Mouse (Mus musculus): ENCODE results near the gene Gm10188.

Gm10188 gene

DNA sequence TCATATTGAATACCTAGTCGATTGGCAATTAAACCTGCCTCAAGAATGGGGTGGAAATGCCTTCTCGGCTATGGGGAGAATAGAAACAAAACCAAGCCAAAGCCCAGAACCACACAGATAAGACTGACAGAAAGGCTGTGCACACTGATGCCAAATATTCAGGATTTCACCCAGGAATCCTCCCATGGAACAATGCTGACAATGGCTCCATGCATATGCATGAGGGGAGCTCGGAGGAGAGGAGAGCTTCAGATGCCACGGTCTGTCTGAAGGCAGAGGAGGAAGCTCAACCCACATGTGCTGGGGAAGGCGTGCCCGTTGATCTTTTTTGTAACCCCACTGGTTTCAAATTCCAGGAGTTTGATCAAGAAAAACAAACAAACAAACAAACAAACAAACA lies 7.4 kb downstream of the Gm10188 start:
- DNase-seq: no peak

DNA sequence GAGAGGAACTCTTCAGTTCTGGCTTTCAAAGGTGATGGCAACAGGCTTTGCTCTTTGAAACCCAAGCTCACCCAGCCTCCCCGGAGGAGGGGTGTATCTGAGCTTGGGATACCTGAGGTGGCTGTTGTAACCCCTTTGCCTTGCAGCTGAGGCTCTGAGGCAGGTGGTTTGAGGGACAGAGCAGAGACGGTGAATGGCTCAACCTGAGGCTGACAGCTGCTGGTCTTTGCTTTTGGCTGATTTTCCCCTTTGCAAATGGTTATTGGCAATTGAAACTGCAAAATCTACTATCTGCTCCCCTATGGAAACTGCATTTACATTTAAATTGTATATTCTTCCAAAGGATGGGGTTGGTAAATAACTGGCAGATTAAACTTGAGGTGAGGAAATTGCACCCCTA lies 7.9 kb downstream of the Gm10188 start:
- DNase-seq: no peak

DNA sequence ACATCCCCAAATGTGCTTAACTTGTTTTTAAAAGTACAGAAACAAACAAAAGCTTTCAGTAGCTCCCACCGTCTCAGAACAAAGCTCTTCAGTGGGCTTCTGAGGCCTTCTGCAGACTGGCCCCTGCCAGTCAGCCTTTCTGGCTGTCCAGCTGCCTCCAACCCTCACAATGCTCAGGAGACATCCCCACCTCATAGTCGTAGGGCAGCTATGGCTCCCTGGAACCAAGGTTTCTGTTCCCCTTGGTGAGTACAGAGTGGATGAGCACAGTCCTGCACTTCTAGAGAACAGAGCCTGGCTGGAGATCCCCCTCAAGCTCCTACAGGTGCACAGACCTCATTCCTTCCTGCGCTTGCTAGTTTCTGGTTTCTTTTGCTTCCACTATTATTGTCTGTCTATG lies 13.3 kb downstream of the Gm10188 start:
- DNase-seq: no peak

DNA sequence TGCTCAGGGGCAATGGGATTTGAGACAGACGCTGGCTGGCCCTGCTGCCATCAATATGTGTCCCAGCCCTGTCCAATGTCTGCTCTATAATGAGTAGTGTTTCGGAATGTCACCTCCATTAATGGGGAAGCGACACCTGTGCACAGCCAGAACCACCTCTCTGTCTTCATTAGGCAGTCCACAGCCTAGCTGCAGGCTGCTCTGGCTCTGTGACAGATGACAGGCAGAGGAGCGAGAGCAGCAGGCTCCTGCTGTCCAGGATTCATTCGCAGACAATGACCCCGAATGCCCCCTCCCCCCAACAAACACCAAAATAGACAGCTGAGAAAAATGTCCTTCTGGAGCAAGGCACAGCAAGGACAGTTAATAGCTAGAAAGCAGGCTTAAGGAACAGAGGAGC lies 16.5 kb downstream of the Gm10188 start:
- DNase-seq: no peak

DNA sequence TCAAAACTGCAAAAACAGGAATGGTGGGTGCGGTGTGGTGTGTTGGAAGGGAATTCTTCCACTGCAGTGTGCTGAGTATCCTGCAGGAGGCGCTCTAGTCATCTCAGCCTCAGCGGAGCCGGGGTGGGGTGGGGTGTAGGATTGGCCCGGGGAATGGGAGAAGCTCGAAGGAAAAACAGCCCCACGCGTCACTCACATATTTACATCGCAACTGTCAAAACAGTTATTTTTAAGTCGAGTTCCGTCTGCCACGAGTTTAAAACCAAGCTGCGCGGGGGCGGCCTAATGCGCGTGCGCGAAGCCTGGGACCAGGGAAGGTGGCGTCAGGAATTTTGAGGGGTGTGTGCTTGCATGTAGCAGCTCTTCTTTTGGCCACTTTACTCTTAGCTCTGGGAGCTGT lies 17.3 kb downstream of the Gm10188 start:
- peak; percentile 43 for DNase-seq

DNA sequence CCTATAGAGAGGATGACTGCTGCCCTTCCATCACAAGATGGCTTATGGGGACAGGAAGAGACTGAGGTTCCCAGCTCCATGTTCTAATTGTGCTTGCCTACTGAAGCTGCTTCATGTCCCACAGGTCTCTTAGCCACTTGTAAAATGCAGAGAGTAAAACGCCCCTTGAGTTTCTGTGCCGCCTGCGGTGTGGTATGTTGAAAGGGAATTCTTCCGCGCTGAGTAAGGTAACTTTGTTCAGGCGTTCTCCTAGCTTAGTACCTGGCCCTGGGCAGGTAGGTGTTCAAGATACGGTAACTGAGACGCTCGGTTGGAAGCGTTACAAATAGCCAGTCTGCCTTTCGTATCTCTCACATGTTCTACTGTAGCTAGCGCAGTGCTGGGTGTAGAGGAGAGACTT lies 17.9 kb downstream of the Gm10188 start:
- DNase-seq: no peak

DNA sequence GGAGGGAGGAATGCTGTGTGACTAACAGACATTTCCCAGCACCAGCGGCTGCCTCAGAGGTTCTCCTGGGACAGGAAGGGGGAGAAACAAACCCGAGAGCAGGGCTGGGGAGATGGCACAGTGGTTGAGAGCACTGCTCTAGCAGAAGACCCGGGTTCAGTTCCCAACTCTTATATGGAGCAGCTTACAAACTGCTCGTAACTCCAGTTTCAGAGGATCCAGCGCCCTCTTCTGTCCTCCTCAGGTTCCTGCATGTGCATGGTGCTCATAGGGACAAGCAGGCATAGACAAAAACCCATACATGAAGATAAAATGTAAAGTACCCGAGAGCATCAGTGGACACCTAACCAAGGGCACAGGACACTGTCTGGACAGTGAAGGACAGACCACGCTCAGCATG lies 18.6 kb downstream of the Gm10188 start:
- no peak for DNase-seq

DNA sequence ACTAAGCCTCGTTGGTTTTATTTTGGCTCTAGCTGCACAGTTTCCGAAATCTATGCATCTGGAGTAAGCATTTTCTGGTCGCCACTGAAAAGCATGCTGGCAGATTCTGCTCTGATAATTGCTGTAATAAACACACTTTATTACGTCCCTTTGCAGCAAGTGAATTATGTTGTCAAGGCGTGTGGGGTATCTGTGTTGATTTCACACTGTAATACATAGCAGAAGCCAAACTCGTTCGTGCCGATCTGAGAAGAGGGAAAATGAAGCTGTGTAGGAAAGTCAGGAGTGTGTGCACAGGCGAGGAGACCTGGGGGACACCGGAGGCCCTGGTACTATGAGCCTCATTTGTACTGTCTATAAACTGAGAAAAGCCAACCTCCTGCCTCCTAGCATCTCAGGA lies 20.2 kb downstream of the Gm10188 start:
- no peak for DNase-seq

DNA sequence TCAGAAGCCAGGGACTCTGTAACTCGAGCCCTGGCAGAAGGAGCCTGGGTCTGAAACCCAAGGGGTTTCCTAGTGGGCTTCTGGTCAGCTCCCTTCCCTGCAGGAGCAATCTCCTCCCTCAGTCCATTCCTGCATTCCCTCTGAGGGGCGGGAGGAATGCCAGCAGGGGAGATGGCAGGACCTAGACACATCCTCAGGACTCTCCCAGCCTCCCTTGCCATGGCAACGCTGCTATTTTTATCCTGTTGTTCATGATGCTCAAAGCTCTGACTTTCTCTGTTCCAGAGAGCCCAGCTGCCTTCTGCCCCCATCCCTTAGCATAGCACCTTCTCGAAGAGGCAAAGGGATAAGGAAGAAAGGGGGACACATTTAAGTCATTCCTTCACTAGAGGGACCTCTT lies 21.4 kb downstream of the Gm10188 start:
- DNase-seq: peak; percentile 57

DNA sequence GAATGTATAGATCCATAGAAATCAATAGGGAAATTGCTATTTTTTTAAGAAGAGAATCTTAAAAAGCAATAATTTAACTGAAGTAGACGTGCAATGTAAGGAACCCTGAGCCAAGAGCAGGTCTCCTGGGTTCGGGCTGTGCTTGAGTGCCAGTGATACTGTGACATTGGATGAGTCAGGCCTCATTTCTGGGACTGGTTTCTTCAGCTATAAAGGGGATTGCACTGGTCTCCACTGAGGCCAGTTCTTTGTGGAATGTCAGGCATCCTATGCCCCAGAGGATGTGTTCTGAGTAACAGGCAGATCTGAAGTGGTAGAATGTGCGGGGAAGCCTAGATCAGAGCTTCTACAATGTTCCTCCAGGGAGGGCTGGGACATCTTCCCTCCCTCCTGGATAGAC lies 22.7 kb downstream of the Gm10188 start:
- no peak for DNase-seq

DNA sequence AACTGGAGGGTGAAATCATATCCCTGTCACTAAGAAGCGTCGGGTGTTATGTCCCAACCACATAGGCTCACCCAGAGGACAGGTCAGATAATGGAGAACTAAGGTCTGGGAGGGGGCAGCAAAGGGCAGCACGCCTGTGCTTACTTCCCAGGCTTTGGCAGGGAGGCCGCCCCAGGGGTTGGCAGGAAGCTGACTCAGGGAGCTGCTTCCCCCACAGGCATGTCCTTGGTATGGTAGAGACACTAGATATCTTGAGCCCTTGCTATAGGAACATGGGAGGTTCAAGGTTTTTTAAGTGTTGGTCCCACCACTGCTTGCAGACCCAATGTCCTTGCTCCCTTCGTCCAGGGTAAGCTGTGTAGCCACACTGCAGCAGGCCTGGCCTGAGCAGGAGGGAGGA lies 23.6 kb downstream of the Gm10188 start:
- no peak for DNase-seq

DNA sequence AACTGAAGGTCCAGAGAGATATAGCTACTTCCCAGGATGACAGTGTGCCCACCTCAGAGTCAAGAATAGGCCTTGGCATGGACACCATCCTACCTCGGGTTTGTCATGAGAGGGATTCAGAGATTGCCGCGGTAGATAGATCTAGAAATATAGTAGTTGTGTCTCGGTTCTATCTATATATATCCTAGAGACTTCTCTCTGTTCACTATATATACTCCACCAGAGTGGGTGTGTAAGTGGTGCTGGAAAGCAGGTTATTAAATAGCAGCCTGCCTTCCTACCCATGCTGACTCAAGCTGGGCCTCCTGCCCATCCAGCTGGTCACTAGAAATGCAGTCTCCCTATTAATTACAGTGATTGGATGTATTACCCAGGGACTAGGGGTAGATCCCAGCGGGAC lies 26.8 kb downstream of the Gm10188 start:
- DNase-seq: no peak

DNA sequence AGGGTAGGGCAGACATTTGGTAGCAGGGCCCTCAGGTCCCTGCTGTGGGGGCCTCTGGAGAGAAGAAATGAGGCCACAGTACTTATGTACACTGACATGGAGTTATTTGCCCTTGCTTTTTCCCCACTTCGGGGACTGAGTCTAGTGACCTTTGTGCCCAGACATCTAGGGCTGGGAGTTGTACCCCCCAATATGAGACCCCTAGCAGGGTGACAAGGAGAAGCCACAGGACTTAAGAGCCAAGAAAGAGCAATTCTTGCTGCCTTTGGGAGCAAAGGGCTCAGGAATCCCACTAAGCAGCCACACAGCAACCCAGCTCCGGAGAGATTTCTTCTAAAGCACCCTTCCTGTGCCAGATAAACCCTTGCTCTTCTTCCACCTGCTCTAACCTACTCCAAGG lies 27.6 kb downstream of the Gm10188 start:
- no peak for DNase-seq

DNA sequence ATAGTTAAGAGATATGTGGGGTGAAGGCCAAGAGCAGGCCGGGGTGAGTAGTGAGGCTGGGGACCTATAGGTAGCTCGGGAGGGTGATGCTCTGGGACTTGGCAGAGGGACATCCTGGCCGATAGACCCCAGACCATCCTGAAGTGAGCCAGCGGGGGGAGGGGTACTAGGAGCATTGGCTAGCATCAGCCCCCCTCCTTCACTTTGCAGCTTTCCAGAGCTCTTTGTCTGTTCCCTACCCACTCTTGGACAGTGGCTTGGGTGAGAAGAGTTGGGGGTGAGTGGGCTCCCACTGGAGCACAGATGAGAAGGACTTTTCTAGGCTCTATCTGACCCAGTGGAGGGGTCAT lies 28.1 kb downstream of the Gm10188 start:
- DNase-seq: no peak

DNA sequence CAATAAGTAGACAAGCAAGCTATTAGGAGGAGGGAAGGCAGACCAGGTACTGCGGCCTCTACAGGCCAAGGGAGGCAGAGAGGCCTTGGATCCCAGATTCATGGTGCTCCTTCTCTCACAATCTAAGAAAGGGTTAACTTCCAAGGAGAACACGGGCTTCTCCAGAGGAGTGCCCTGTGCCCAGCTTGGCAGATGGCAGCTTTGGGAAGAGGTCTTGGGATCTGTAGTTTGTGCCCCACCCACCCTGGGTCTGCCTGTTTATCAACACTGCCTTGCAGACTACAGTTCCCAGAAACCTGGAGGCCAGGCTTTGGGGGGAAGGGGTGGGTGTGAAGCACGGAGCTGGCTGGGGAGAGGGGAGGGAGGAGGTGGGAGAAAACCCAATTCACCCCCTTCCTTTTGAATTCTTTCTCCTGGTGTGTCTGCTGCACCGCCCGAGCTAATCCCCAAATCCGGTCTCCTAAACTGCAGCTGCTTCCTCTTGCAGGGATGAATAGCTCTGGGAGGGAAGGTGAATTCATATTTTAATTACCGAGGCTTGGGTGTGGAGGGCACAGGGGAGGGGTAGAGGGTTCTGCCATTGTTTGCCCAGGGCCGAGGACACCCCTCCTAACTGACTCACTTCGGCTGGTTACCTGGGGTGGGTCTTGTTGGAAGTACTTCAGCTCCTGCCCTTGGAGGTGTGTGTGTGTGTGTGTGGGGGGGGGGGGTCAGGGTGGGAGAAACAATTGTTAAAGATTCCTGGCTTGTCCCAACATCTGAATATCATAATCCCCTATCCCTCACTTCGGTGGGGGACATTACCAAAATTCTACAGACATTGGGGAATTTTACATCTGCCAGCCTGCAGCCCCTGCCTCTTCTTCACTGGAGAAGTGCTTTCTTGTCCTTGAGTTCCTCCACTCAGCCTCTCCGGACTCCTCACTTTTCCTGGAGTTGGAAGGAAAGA lies 28.7 kb downstream of the Gm10188 start:
- DNase-seq: peak; percentile 65

DNA sequence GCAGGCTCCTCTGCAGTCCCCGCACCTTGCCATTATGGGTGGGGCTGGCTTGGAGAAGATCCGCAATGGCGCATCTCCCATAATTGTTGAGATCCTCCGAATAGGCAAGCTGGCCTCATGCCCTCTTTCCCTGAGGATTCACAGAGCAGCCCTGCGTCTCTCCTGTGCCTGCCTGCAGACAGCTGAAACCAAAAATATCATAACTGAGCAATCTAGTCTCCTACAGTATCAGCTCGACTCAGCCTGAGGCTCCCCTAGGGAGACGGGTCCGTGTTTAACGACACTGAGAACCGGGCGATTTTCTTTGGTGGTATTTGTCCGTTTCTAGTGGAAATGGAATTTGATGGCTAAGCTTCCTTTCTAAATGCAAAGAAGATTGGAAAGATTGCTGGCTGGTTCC lies 29.6 kb downstream of the Gm10188 start:
- DNase-seq: peak; percentile 39

DNA sequence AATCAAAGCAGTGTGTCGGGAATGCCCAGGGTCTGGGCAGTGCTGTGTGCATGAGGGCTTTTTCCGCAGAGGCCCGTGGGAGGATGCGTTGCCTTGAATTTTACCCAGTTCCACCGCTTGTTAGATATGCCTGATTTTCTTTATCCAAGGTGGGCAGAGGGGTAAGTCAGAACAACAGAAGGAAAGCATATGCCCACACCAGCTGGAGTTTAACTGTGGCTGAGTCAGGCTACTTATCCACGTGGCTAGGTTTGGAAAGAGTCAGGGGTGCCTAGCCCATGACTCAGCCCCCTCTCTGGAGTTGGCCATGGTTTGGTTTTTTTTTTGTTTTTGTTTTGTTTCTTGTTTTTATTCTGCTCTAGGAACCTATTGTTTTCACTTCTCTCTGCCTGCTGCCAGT lies 30.3 kb downstream of the Gm10188 start:
- DNase-seq: no peak

DNA sequence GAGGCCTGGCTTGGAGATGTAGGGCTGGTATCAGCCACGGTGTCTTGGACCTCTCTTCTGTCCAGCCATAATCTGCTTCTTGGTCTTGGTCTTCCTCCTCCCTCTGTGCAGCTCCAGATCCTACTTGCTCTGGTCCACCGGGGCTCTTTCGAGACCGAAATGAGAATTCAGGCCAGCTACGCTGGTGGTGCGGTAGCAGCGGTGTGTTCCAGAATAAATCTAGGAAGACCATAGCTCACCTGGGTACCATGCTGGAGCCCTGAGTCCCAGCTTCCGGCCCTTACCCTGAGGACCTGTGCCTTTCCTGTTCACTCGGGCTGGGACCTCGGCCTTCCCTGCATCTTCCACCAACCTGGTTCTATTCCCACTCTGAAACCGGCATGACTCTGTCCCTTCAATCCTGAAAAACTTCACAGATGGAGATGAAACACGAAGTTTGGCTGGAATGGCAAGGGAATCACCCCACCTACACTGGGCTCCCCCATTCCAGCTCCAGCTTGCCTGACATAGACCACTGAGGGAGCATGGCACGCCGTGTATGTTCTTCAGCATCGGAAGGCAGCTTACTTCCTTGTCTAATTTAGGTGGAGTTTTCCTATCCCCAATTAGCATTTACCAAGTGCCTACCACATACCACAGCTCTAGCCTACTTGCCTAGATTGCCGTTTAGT lies 31.0 kb downstream of the Gm10188 start:
- no peak for DNase-seq

DNA sequence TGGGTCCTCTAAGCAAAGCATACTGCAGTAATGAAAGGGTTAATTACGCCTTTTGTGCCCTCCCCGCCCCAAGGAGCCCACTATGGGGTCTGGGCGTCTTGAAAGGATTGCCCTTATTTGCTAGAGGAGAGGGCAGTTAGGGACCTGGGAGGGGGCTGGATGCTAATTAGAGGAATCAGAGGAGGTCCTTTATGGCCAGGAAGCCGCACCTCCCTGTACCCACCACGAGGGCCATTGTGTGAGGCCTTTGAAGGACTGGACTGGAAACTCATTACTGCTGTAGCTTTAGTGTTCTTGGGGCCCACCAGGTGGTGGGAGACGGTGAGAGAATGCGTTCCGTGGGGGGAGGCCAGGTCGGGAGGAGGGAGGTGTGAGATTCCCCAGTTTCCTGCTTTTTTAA lies 31.9 kb downstream of the Gm10188 start:
- no peak for DNase-seq

DNA sequence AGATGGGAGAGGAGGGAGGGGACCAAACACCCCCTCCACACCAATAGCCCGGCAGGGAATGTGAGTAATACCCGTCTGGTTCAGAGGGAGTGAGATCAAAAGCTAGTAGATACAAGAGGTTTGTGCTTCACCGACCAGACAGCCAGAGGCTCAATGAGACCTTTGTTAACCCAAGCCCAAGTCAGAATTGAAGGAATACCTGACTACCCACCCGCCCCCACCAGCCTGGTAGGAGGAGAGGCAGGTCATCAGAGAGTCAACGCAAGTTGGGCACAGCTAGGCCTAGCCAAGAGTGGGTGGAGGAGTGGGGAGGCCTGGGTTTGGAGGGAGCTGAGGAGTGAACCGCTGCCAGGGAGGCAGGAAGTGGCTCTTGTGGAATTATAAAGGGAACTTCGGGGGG lies 33.2 kb downstream of the Gm10188 start:
- no peak for DNase-seq

DNA sequence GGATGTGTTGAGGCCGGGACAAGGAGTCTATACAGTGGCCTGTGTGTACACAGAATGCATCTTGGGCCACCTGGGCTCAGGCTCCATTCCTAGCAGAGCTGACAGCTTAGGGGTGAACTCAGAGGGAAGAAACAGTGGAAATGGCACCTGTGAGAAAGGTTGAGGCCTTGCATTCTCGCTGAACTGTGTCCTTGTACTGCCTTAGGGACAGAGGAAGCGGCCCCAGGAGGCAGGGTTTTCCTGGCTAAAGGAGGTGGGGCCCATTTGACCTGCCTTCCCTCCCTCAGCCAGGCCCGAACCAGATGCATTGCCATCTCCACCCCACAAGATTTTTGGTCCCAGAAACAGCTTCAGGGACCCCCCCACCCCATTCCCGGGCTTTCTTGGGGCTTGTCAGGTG lies 33.9 kb downstream of the Gm10188 start:
- DNase-seq: no peak

DNA sequence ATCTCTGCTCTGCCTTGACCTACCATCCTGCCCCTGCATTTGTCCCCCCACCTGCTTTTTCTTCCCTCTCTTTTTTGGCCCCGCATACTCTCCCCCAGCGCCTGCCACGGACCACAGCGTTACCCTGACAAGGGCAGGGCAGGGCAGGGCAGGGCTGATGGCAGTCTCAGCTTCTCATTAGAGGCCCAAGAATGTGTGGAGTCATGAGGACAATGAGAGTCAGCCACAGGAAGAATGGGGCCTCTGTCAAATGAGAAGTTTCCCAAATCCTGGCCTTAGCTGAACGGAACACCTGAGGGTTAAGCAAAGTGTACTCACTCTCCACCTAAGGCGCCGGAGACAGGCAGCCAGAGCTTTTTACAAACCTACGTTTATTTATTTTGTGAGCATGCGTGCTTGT lies 34.5 kb downstream of the Gm10188 start:
- DNase-seq: no peak

DNA sequence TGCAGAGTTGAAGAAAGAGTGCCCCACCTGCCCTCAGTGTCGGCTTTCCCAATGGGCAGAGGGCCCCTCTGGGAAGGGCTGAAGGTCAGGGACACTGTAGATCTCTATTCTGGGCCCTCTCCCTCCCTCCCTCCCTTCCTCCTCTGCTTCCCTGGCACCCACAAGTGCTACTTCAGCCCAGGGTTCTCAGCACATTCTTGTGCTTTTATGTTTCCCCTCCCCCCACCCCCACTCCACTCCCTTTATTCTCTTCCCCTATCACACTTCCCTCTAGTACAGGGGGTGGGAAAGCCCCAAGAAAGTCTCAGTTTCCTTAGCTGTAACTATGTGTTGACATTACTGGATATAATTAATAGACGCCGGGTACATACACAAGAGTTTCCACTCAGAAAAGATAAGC lies 34.9 kb downstream of the Gm10188 start:
- no peak for DNase-seq

DNA sequence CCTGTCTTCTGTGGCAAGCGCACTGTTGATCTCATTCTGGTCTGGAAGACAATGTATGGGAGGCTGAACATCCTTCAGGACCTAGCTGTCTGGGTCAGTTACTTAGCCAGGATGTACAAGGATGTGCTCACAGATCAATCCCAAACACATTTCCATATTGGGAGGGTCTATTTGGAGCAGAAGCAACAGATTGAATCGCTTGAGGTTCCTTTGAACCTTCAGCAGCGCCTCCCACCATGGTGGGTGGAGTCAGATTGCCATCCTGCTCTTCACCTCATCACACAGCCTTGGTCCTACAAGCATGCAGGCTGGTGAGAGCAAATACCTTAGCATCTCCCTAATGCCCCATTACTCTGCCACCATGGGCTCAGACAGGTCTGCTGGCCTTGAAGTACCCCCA lies 35.8 kb downstream of the Gm10188 start:
- DNase-seq: no peak
